Mouse (Mus musculus): ENCODE results near the gene Cck. TPM values are rescaled to one million over a fixed set of nuclear protein-coding genes. Genes with fewer than 3 reads are reported as not detected.

Cck gene
- polyA plus RNA-seq, 1 experiment from 2014 or later: not detected

GRCm38 (mm10) chr9:121491592-121492240 lies 3.8 kb downstream of the Cck start:
- Histone ChIP-seq H3K4me1 (ENCODE audit: insufficient read depth) (no peaks in the 10 kb centered on the region), H3K9ac (replicated peaks) (no peak overlapping the region), H3K4me3 (ENCODE audit: low read depth, low read length) (no peak overlapping the region), H3K27ac (ENCODE audit: low read depth) (no peak overlapping the region), H3K36me3 (replicated peaks; ENCODE audit: insufficient read depth, low read length) (no peaks in the 10 kb centered on the region), H3K27me3 (ENCODE audit: insufficient read depth, low read length) (peaks cover 42% of the 10 kb centered on the region), H3K9me3 (ENCODE audit: low read length) (no peaks in the 10 kb centered on the region), H3K4me2 (ENCODE audit: low read depth, low read length) (no peak overlapping the region)
- ATAC-seq: no peak
- WGBS (ENCODE audit: insufficient replicate concordance): 72% methylated on average over 11 of the region's 11 CpGs
- no peak for DNase-seq
- TF ChIP-seq EP300 (IDR thresholded peaks at IDR 0.05; ENCODE audit: low read depth) (no peak), CTCF (IDR thresholded peaks at IDR 0.05; ENCODE audit: low read depth) (no peak)

GRCm38 (mm10) chr9:121487216-121487615 lies 8.3 kb downstream of the Cck start:
- Histone ChIP-seq H3K4me3 (ENCODE audit: low read depth, low read length) (no peak overlapping the region), H3K36me3 (replicated peaks; ENCODE audit: insufficient read depth, low read length) (no peaks in the 10 kb centered on the region), H3K9ac (replicated peaks) (no peak overlapping the region), H3K4me2 (ENCODE audit: low read depth, low read length) (no peak overlapping the region), H3K27ac (ENCODE audit: low read depth) (no peak overlapping the region), H3K9me3 (ENCODE audit: low read length) (no peaks in the 10 kb centered on the region), H3K27me3 (ENCODE audit: insufficient read depth, low read length) (no peaks in the 10 kb centered on the region), H3K4me1 (ENCODE audit: insufficient read depth) (no peaks in the 10 kb centered on the region)
- no peak for ATAC-seq
- DNase-seq: no peak
- 68% methylated on average over 7 of the region's 7 CpGs for WGBS (ENCODE audit: insufficient replicate concordance)
- TF ChIP-seq CTCF (IDR thresholded peaks at IDR 0.05; ENCODE audit: low read depth): no peak
- no peak for TF ChIP-seq EP300 (IDR thresholded peaks at IDR 0.05; ENCODE audit: low read depth)

- no peaks in the 10 kb centered on the region for H3K4me1 ChIP-seq (ENCODE audit: insufficient read depth)
- TF ChIP-seq CTCF (IDR thresholded peaks at IDR 0.05; ENCODE audit: low read depth): peak; percentile 91
- no peak for TF ChIP-seq EP300 (IDR thresholded peaks at IDR 0.05; ENCODE audit: low read depth)
- H3K4me2 ChIP-seq (ENCODE audit: low read depth, low read length): no peak overlapping the region
- ATAC-seq (peak; percentile 59; the same call in 1 of the 2 replicates), DNase-seq (peak; percentile 68)
- H3K27ac ChIP-seq (ENCODE audit: low read depth): no peak overlapping the region
- no peak overlapping the region for H3K9ac ChIP-seq (replicated peaks)
- 21% methylated on average over 5 of the region's 5 CpGs for WGBS (ENCODE audit: insufficient replicate concordance)
- no peaks in the 10 kb centered on the region for H3K27me3 ChIP-seq (ENCODE audit: insufficient read depth, low read length)
- no peak overlapping the region for H3K4me3 ChIP-seq (ENCODE audit: low read depth, low read length)
- no peaks in the 10 kb centered on the region for H3K9me3 ChIP-seq (ENCODE audit: low read length)
- no peaks in the 10 kb centered on the region for H3K36me3 ChIP-seq (replicated peaks; ENCODE audit: insufficient read depth, low read length)
These were observed 16.0 kb downstream of the Cck start for GRCm38 (mm10) chr9:121479453-121479852.

GRCm38 (mm10) chr9:121477305-121477911 lies 18.1 kb downstream of the Cck start:
- H3K4me3 ChIP-seq (ENCODE audit: low read depth, low read length): no peak overlapping the region
- ATAC-seq: peak; percentile 56; the same call in 1 of the 2 replicates
- 15% methylated on average over 15 of the region's 15 CpGs for WGBS (ENCODE audit: insufficient replicate concordance)

GRCm38 (mm10) chr9:121475488-121476452 lies 19.7 kb downstream of the Cck start:
- Histone ChIP-seq H3K4me3 (ENCODE audit: low read depth, low read length) (no peak overlapping the region), H3K9me3 (ENCODE audit: low read length) (no peaks in the 10 kb centered on the region), H3K9ac (replicated peaks) (no peak overlapping the region), H3K27me3 (ENCODE audit: insufficient read depth, low read length) (no peaks in the 10 kb centered on the region), H3K4me1 (ENCODE audit: insufficient read depth) (no peaks in the 10 kb centered on the region), H3K4me2 (ENCODE audit: low read depth, low read length) (no peak overlapping the region), H3K27ac (ENCODE audit: low read depth) (no peak overlapping the region), H3K36me3 (replicated peaks; ENCODE audit: insufficient read depth, low read length) (peaks cover 6% of the 10 kb centered on the region; the same call in 1 of the 2 replicates)
- WGBS (ENCODE audit: insufficient replicate concordance): 66% methylated on average over 16 of the region's 16 CpGs
- TF ChIP-seq EP300 (IDR thresholded peaks at IDR 0.05; ENCODE audit: low read depth): no peak
- no peak for TF ChIP-seq CTCF (IDR thresholded peaks at IDR 0.05; ENCODE audit: low read depth)
- DNase-seq (no peak), ATAC-seq (no peak)

More at GRCm38 (mm10) chr9:121477305-121477911, 18.1 kb downstream of the Cck start:
- Histone ChIP-seq H3K36me3 (replicated peaks; ENCODE audit: insufficient read depth, low read length) (peaks cover 5% of the 10 kb centered on the region; the same call in 1 of the 2 replicates), H3K27ac (ENCODE audit: low read depth) (no peak overlapping the region), H3K9ac (replicated peaks) (no peak overlapping the region), H3K9me3 (ENCODE audit: low read length) (no peaks in the 10 kb centered on the region), H3K4me1 (ENCODE audit: insufficient read depth) (no peaks in the 10 kb centered on the region), H3K4me2 (ENCODE audit: low read depth, low read length) (peak overlapping the region; percentile 48), H3K27me3 (ENCODE audit: insufficient read depth, low read length) (no peaks in the 10 kb centered on the region)
- TF ChIP-seq EP300 (IDR thresholded peaks at IDR 0.05; ENCODE audit: low read depth): no peak
- TF ChIP-seq CTCF (IDR thresholded peaks at IDR 0.05; ENCODE audit: low read depth): peak; percentile 82
- DNase-seq: peak; percentile 72

GRCm38 (mm10) chr9:121474771-121475170 lies 20.7 kb downstream of the Cck start:
- H3K4me3 ChIP-seq (ENCODE audit: low read depth, low read length): no peak overlapping the region
- DNase-seq: no peak
- H3K36me3 ChIP-seq (replicated peaks; ENCODE audit: insufficient read depth, low read length): peaks cover 6% of the 10 kb centered on the region; the same call in 1 of the 2 replicates
- H3K27ac ChIP-seq (ENCODE audit: low read depth): no peak overlapping the region
- H3K4me2 ChIP-seq (ENCODE audit: low read depth, low read length): no peak overlapping the region
- 77% methylated on average over 5 of the region's 5 CpGs for WGBS (ENCODE audit: insufficient replicate concordance)
- no peak overlapping the region for H3K9ac ChIP-seq (replicated peaks)
- no peaks in the 10 kb centered on the region for H3K9me3 ChIP-seq (ENCODE audit: low read length)
- no peaks in the 10 kb centered on the region for H3K27me3 ChIP-seq (ENCODE audit: insufficient read depth, low read length)
- no peak for ATAC-seq
- peak; percentile 51 for TF ChIP-seq CTCF (IDR thresholded peaks at IDR 0.05; ENCODE audit: low read depth)
- no peak for TF ChIP-seq EP300 (IDR thresholded peaks at IDR 0.05; ENCODE audit: low read depth)
- no peaks in the 10 kb centered on the region for H3K4me1 ChIP-seq (ENCODE audit: insufficient read depth)
